Mouse (Mus musculus): ENCODE measurements at regions not wholly inside any gene's neighbourhood (a gene's known extent, or its start where the extent isn't known, plus 50 kb on each side); places are given as distances from the start of the nearest gene placed in this dataset.

- TF ChIP-seq CTCF (IDR thresholded peaks at IDR 0.05; ENCODE audit: low read depth) (no peak), EP300 (optimal IDR thresholded peaks at IDR 0.05) (no peak)
Measured at GRCm38 (mm10) chr4:9140691-9141090, 901.9 kb upstream of the Car8 start.

Data from stomach, postnatal 0 days (tissue).